Mouse (Mus musculus) kidney, embryonic 14.5 days (tissue): ENCODE measurements around the gene Fsd1. TPM values are rescaled to one million over a fixed set of nuclear protein-coding genes. Genes with fewer than 3 reads are reported as not detected.

Source experiments
- ATAC-seq: fragments of 200-750 bp; cut with Nextera tagmentation; 2 replicates; pipeline ENCODE4 v1.8.0; 2017; ENCODE audit warnings: moderate number of reproducible peaks, mild to moderate bottlenecking, moderate TSS enrichment, moderate library complexity; ENCODE audit not compliant: low FRiP score, low TSS enrichment
- H3K27ac ChIP-seq: fragments of 300-500 bp; sonication (generic); 2 replicates; pipeline ENCODE4 v1.5.1; 2014; ENCODE audit warnings: low read depth, mild to moderate bottlenecking, low read length, moderate library complexity, mixed read lengths
- H3K27me3 ChIP-seq: fragments of 300-500 bp; sonication (generic); 2 replicates; pipeline ENCODE4 v1.6.1; 2014; ENCODE audit warnings: mild to moderate bottlenecking, low read length; ENCODE audit not compliant: control insufficient read depth, insufficient read depth
- H3K36me3 ChIP-seq: fragments of 300-500 bp; sonication (generic); 2 replicates; pipeline ENCODE4 v1.6.1; 2014; ENCODE audit warnings: low read length, mixed read lengths; ENCODE audit not compliant: control insufficient read depth, insufficient read depth
- H3K4me1 ChIP-seq: fragments of 300-500 bp; sonication (generic); 2 replicates; pipeline ENCODE4 v1.6.1; 2014; ENCODE audit warnings: low read length, mixed read lengths; ENCODE audit not compliant: control insufficient read depth, insufficient read depth
- H3K4me2 ChIP-seq: fragments of 300-500 bp; sonication (generic); replicated peaks from 2 replicates; pipeline ENCODE4 v1.6.1; 2014; ENCODE audit warnings: low read depth, mild to moderate bottlenecking, low read length
- H3K4me3 ChIP-seq: fragments of 300-500 bp; sonication (generic); 2 replicates; pipeline ENCODE4 v1.5.1; 2014; ENCODE audit warnings: mild to moderate bottlenecking, low read length
- H3K9ac ChIP-seq: fragments of 300-500 bp; sonication (generic); 2 replicates; pipeline ENCODE4 v1.6.1; 2014; ENCODE audit warnings: low read depth, mild to moderate bottlenecking, low read length, moderate library complexity
- H3K9me3 ChIP-seq: fragments of 300-500 bp; sonication (generic); 2 replicates; pipeline ENCODE4 v1.6.1; 2016; ENCODE audit warnings: low read length; ENCODE audit not compliant: control insufficient read depth
- WGBS: fragments of 180-500 bp; shearing (Covaris S2); extraction: QIAGEN DNeasy Blood & Tissue Kit; methylation state at CpG from one replicate; pipeline ENCODE4 v1.1.7; 2014; 5-methylcytosine and 5-hydroxymethylcytosine counted together
- polyA plus RNA-seq: library from polyadenylated mRNA; unstranded; fragments of >200 nt; fragmentation: Nextera tagmentation; extraction: Ambion mirVana; gene quantifications from 2 replicates; pipeline ENCODE4 v1.2.1, GENCODE M21; 2014

The Fsd1 gene
- polyA plus RNA-seq, 1 experiment from 2014 or later, result 25.7 TPM

DNA sequence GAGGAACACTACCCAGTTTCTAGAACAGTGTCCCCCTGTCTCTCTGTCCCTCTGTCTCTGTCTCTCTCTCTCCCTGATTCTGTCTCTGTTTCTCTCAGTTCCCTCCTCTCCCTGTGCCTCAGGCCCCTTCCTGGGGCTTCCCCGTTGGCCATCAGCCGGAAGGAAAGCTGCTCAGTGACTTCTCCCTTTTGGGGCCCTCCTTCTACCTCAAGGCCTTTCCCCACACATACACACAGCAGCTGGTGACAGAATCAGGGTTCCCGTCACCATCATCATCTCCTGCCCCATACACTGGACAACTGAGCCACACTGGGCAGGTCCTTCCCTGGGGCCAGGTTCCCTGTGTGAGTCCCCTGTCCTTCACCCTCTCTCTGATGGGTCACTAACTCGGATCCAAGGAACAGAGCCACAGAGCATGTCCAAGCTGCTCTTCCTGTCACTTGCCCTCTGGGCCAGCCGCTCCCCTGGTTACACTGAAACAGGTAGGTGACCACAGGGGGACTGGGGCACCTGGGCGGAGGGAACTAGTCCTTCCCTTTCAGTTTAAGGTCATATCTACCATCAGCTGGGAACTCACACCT, 33.8 kb upstream of the Fsd1 start, which contains the start of gene Ebi3:
Gene Ebi3, plus strand, starts transcription at position 194 of the 581 bp plus-strand sequence.
- H3K27ac ChIP-seq, result no peak within 1 kb of the TSS
- no peak within 1 kb of the TSS for H3K4me3 ChIP-seq
- H3K9me3 ChIP-seq, result no peaks in the 10 kb centered on the region
- no peaks in the 10 kb centered on the region for H3K27me3 ChIP-seq
- no peak for ATAC-seq
- no peaks in the 10 kb centered on the region for H3K4me1 ChIP-seq
- 71% methylated on average over 6 of the region's 6 CpGs for WGBS
- H3K36me3 ChIP-seq, result no peaks in the 10 kb centered on the region
- H3K9ac ChIP-seq, result no peak within 1 kb of the TSS
- H3K4me2 ChIP-seq, result no peak within 1 kb of the TSS

DNA sequence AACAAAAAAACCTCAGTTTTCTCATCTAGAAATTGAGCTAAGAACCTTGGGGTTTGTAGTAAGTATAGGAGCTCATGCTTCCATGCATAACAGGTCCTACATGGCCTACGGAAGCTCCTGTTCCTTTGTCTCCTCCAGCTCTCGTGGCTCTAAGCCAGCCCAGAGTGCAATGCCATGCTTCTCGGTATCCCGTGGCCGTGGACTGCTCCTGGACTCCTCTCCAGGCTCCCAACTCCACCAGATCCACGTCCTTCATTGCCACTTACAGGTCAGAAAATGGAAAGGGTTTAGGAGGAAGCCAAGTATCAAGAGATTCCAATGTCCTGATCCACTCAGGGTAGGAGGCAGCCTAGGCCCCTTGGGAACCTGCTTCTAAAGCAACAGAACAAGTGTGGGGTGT, 32.6 kb upstream of the Fsd1 start:
- WGBS, result 77% methylated on average over 6 of the region's 6 CpGs
- ATAC-seq, result no peak
- no peaks in the 10 kb centered on the region for H3K9me3 ChIP-seq

DNA sequence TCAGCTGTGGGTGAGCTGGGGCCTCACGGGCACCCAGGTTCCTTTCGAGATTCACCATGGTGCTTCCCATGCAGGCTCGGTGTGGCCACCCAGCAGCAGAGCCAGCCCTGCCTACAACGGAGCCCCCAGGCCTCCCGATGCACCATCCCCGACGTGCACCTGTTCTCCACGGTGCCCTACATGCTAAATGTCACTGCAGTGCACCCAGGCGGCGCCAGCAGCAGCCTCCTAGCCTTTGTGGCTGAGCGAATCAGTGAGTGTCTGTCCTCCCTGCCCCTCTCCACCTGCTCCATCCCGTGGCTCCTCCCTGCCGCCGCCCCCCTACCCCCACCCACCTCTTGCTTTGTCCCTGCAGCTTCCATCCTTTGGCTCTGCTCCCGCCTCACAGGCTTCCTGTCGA, 32.1 kb upstream of the Fsd1 start:
- Histone ChIP-seq H3K4me2 (no peak overlapping the region), H3K9ac (no peak overlapping the region), H3K4me3 (no peak overlapping the region), H3K9me3 (no peaks in the 10 kb centered on the region), H3K36me3 (no peaks in the 10 kb centered on the region), H3K27ac (no peak overlapping the region), H3K27me3 (no peaks in the 10 kb centered on the region), H3K4me1 (0 out of 2 replicates have a peak, but pooled peaks cover 4% of the 10 kb centered on the region)
- no peak for ATAC-seq
- 39% methylated on average over 16 of the region's 16 CpGs for WGBS

More for the DNA sequence above, 32.6 kb upstream of the Fsd1 start:
- no peak overlapping the region for H3K9ac ChIP-seq
- no peak overlapping the region for H3K4me3 ChIP-seq
- H3K27ac ChIP-seq, result no peak overlapping the region
- H3K4me2 ChIP-seq, result no peak overlapping the region
- 0 out of 2 replicates have a peak, but pooled peaks cover 4% of the 10 kb centered on the region for H3K4me1 ChIP-seq
- H3K27me3 ChIP-seq, result no peaks in the 10 kb centered on the region
- no peaks in the 10 kb centered on the region for H3K36me3 ChIP-seq

DNA sequence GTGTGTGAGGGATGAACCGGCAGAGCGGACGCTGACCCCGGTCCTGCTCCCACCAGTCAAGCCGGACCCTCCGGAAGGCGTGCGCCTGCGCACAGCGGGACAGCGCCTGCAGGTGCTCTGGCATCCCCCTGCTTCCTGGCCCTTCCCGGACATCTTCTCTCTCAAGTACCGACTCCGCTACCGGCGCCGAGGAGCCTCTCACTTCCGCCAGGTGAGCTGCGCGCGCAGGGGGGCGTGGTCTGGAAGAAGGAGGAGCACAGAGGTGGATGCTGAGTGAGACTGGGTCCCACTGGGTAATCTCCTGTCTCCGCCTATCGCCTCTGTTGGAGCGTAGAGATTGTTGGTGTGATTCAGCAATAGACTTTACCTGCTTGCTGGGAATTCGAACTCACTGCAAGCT, 30.2 kb upstream of the Fsd1 start:
- Histone ChIP-seq H3K9ac (peak overlapping the region; percentile 38; the same call in 1 of the 2 replicates), H3K27me3 (no peaks in the 10 kb centered on the region), H3K4me1 (0 out of 2 replicates have a peak, but pooled peaks cover 9% of the 10 kb centered on the region), H3K4me2 (peak overlapping the region; percentile 61), H3K9me3 (no peaks in the 10 kb centered on the region), H3K4me3 (peak overlapping the region; percentile 42), H3K27ac (no peak overlapping the region), H3K36me3 (peaks cover 5% of the 10 kb centered on the region; the same call in 1 of the 2 replicates)
- ATAC-seq, result peak; percentile 22; the same call in 1 of the 2 replicates
- under 1% methylated on average over 26 of the region's 26 CpGs for WGBS

DNA sequence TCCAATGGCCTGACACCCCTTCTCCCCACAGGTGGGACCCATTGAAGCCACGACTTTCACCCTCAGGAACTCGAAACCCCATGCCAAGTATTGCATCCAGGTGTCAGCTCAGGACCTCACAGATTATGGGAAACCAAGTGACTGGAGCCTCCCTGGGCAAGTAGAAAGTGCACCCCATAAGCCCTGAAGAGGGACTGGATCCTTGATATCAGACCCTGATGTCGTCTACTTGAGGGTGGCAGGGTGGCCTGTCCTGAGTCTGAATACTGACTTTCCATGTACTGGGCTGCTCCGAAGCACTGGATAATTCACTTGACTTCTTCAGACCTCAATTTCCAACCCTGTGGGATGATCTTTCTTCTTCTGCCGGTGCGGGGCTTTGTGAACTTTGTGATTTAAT, 29.7 kb upstream of the Fsd1 start:
- ATAC-seq, result no peak
- Histone ChIP-seq H3K36me3 (peaks cover 10% of the 10 kb centered on the region; the same call in 1 of the 2 replicates), H3K4me1 (0 out of 2 replicates have a peak, but pooled peaks cover 9% of the 10 kb centered on the region), H3K4me3 (peak overlapping the region; percentile 42; the same call in 1 of the 2 replicates), H3K27me3 (no peaks in the 10 kb centered on the region), H3K4me2 (peak overlapping the region; percentile 61), H3K9ac (no peak overlapping the region), H3K9me3 (no peaks in the 10 kb centered on the region), H3K27ac (no peak overlapping the region)
- WGBS, result 45% methylated on average over 6 of the region's 6 CpGs

DNA sequence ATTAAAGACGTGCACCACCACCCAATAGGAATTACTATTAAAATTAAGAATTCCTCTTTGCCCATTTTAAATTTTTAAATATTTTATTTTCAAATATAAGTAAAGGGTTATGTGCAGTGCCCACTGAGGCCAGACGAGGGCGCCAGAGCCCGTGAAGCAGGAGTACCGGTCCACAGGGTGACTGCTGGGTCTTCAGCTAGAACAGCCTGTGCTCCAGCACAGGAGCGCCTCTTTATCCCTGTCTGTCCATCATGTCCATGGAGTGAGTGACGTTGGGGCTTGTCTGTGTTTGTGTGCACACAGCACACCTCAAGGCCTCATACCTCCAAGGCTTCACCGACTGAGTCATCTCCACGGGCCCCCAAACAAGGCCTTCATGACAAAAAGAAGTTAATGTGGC, 29.1 kb upstream of the Fsd1 start:
- H3K9ac ChIP-seq, result no peak overlapping the region

DNA sequence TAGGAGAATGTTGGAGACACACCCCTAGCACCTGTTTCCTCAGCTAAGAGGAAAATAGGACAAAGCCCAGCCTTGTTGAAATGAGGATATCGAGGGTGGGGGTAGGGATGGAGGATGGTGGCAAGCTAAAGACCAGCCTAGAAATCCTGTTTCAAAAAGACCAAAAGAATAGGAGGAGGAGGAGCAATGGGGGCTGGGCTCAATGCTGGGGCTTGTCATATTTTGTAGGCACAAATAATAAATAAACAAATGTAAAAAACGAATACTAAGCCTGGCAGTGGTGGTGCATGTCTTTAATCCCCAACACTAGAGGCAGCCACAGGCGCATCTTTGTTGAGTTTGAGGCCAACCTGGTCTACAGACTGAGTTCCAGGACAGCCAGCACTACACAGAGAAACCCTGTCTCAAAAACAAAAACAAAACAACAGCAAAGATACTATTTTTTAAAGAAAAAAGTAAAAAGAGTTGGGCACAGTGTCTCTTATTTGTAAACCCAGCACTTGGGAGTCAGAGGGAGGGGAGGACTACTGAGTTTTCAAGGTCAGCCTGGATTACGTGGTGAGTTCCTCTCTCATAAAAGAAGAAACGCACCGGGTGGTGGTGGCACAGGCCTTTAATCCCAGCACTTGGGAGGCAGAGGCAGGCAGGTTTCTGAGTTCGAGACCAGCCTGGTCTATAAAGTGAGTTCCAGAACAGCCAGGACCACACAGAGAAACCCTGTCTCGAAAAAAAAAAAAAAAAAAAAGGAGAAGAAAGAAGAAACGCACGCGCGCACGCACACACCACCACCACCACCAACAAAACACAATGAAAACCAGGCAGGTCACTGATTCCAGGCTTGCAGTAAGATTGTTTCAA, 28.4 kb upstream of the Fsd1 start:
- Histone ChIP-seq H3K9me3 (no peaks in the 10 kb centered on the region), H3K4me1 (0 out of 2 replicates have a peak, but pooled peaks cover 9% of the 10 kb centered on the region), H3K4me3 (peak overlapping the region; percentile 58), H3K9ac (peak overlapping the region; percentile 65; the same call in 1 of the 2 replicates), H3K4me2 (peak overlapping the region; percentile 62), H3K27ac (peak overlapping the region; percentile 20; the same call in 1 of the 2 replicates), H3K27me3 (no peaks in the 10 kb centered on the region), H3K36me3 (peaks cover 19% of the 10 kb centered on the region)
- ATAC-seq, result no peak
- WGBS, result 85% methylated on average over 13 of the region's 13 CpGs

More for the DNA sequence above, 29.1 kb upstream of the Fsd1 start:
- no peak overlapping the region for H3K4me2 ChIP-seq
- ATAC-seq, result peak; percentile 22; the same call in 1 of the 2 replicates
- H3K4me3 ChIP-seq, result no peak overlapping the region
- H3K27me3 ChIP-seq, result no peaks in the 10 kb centered on the region
- H3K36me3 ChIP-seq, result peaks cover 15% of the 10 kb centered on the region
- no peak overlapping the region for H3K27ac ChIP-seq
- 0 out of 2 replicates have a peak, but pooled peaks cover 9% of the 10 kb centered on the region for H3K4me1 ChIP-seq
- WGBS, result 18% methylated on average over 9 of the region's 9 CpGs
- no peaks in the 10 kb centered on the region for H3K9me3 ChIP-seq

DNA sequence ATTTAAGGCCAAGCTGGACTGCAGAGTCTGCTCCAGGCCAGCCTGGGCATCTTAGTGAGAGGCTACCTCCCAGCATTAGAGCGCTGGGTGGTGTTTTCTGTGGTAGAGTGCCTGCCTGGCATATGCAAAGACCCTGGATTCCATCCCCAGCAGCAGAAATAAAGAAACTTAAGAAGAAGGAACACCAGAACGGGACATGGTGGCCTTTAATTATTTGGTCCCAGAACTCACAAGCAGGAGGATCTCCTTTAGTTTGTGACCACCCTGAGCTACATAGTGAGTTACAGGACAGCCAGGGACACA, 27.8 kb upstream of the Fsd1 start:
- ATAC-seq, result no peak
- Histone ChIP-seq H3K27me3 (no peaks in the 10 kb centered on the region), H3K4me2 (peak overlapping the region; percentile 62), H3K9ac (peak overlapping the region; percentile 65; the same call in 1 of the 2 replicates), H3K36me3 (peaks cover 22% of the 10 kb centered on the region), H3K4me3 (peak overlapping the region; percentile 58), H3K4me1 (0 out of 2 replicates have a peak, but pooled peaks cover 9% of the 10 kb centered on the region), H3K27ac (peak overlapping the region; percentile 20; the same call in 1 of the 2 replicates), H3K9me3 (no peaks in the 10 kb centered on the region)
- 23% methylated on average over 2 of the region's 2 CpGs for WGBS
